Mouse (Mus musculus) right cerebral cortex, adult 2 months (tissue): Measurements from ENCODE around the gene Irgm2.

Experiments used
- DNase-seq, 2 experiments: peaks; one replicate each; pipeline ENCODE4 v3.0.0; 2021 to 2022; ENCODE audit warnings: low spot score in 2 of 2

Gene Irgm2

GRCm38 (mm10) chr11:58261826-58262225 is 62.4 kb downstream of the Irgm2 start:
- no peak for DNase-seq

GRCm38 (mm10) chr11:58262336-58262735 is 62.9 kb downstream of the Irgm2 start:
- DNase-seq: no peak

GRCm38 (mm10) chr11:58263516-58263915 is 64.1 kb downstream of the Irgm2 start:
- DNase-seq: no peak

GRCm38 (mm10) chr11:58264546-58264945 is 65.1 kb downstream of the Irgm2 start:
- no peak for DNase-seq

- no peak for DNase-seq
Observed at GRCm38 (mm10) chr11:58268285-58268684, 68.9 kb downstream of the Irgm2 start.
